Mouse (Mus musculus): ENCODE results near the gene Vdac2.

- TF ChIP-seq TAL1 (conservative IDR thresholded peaks at IDR 0.05; ENCODE audit: low read depth, low read length) (no peak), CTCF (IDR thresholded peaks at IDR 0.05; ENCODE audit: low read depth, low read length) (no peak)
These were observed 66.7 kb downstream of the Vdac2 start for GRCm38 (mm10) chr14:21891581-21892340.
